Mouse (Mus musculus): ENCODE results near the gene Slc24a5.
"Not testable (repeated sequence)": the region's sequence is repeated elsewhere in the genome, so short reads cannot be mapped to it uniquely, and the experiment has no call there.

The Slc24a5 gene

DNA sequence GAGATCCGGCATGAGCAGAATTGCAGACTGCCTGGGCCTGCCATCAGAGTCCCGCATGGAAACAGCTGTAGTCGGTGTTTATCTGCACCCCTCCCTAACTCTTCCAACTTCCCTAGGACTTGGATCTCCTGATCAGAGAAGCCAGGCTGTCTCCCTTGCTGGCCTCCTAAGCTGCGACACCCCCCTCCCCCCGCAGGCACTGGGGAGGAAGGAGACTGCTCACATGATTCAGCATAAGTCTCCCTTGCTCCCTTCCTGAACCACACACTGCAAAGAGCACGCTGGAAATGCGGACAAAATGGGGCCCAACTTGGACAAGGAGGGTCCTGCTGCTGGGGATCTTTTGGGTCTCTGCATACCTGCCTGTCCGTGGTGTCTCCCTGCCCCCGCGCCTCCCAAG, at the start of gene Slc24a5:
Slc24a5 (plus strand) TSS at position 231 of the 400 bp plus-strand sequence.
- no peak for DNase-seq (ENCODE audit: low spot score)

DNA sequence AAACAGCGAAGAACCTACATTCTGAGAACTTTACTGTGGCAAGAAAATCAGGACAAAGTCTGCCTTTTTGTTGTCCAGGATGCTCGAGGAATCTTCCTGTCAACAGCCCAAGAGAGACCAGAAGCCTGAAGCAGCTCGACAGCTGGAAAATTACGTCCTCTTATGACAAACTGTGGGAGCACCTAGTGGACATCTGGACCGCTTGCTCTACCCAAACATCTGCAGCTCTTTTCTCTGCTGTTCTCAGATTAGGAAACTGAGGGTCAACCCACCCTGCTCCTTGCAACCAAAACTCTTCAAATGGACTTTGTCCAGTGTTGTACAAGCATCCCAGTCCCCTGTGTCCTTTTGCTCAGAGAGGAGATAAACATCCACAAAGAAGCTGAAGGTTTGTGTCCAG, 43.5 kb upstream of the Slc24a5 start:
- DNase-seq (ENCODE audit: low spot score) = no peak

- peak; percentile 14 for DNase-seq (ENCODE audit: low spot score)
These were observed 41.4 kb upstream of the Slc24a5 start for GRCm38 (mm10) chr2:125026358-125027000.

- no peak for DNase-seq (ENCODE audit: low spot score)
These were observed 37.3 kb upstream of the Slc24a5 start for GRCm38 (mm10) chr2:125030591-125030990.

GRCm38 (mm10) chr2:125031111-125031510, 36.8 kb upstream of the Slc24a5 start:
- DNase-seq (ENCODE audit: low spot score) = no peak

DNA sequence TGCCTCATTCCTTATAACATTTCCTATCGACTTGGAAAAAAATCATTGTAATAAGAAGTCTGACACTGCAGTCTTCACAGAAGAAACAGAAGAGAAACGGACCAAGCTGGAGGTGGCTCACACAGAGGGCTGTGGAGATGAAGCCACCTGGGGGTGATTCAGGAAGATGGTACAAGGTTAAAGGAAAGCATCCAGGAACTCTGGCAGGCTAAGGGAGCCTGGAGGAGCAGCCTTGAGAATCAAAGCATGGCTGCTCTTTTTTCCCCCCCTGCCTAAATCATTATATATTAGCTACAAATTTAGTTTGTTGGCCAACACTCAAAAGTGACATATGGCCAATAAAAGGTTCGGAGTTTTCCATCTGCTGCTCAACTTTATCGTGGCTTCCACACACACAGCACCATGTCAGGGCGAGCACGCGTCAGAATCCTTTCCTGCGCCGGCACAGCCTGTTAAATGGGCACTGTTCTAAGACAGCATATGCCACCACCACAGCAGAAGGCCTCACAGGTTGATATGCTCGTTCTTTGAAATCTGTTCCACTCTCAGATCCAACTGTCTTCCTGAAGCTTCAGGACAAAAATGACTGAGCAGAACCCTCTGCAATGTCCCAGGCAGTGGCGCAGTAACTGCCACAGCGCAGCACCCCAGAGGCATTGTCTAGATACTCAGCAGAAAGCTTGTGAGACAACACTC, 36.2 kb upstream of the Slc24a5 start:
- DNase-seq (ENCODE audit: low spot score) = no peak

GRCm38 (mm10) chr2:125032258-125032973, 35.5 kb upstream of the Slc24a5 start:
- DNase-seq (ENCODE audit: low spot score) = no peak

- no peak for DNase-seq (ENCODE audit: low spot score)
These were observed 34.7 kb upstream of the Slc24a5 start for GRCm38 (mm10) chr2:125033042-125033743.

GRCm38 (mm10) chr2:125055316-125055903, 12.5 kb upstream of the Slc24a5 start:
- DNase-seq (ENCODE audit: low spot score) = no peak

DNA sequence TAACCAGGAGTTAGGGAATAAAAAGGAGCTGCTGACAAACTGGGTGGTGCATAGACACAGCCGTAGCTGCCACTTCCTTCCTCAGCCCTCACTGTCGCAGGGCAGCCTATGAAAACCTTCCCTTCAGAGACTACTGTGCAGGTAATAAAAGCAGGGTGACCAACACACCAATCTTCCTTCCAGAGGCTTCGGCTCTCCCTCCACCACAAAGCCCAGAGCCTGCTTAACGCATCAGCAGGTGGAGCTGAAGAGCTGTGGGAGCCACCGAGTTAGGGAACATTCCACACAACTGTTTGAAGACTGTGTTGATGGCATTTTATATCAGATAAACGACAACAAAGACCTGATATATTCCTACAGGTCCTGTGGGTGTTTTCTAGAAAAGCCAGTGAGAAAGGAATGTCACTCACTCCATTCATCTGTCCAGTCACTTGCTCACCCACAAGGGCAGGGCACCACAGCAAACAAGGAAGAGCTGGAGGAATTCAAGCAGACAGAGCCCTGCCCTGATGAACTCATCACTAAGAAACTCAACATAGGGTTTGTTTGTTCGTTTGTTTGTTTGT, 10.6 kb upstream of the Slc24a5 start:
- DNase-seq (ENCODE audit: low spot score) = no peak

DNA sequence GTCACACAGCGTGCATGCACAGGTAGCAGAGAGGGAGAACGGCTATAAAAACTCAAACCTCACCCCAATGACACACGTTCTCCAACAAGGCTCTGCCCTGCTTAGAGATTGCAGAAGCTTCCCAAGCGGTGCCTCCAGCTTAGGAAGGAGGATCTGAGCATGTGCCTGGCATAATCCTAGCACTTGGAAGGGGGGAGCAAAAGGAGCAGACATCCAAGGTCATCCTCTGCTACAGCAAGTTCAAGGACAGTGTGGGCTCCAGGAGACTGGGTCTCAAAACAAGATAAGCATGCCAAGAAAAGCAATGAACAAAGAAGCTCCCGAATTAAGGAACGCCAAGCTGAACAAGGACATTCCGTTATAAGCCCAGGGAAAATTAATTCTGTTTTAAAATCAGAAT, 6.5 kb upstream of the Slc24a5 start:
- DNase-seq (ENCODE audit: low spot score) = no peak

DNA sequence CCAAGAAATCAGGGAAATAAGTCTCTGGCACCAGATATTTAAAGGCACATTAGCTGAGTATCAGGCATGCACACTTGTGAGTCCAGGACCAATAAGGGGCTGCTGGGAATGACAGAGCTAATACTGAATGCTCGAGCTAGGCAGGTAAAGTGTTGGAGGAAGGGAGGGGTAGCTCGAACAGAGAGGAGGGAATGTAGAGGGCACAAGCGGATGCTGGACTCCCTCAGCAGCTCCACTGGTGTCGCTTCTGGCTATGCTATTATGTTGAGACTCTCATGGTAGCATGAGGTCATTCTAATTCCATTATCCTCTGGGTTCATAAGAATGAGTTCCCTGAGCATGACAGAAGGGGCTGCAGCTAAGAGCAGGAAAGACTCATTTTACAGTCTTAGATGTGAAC, 5.0 kb upstream of the Slc24a5 start:
- no peak for DNase-seq (ENCODE audit: low spot score)

- DNase-seq (ENCODE audit: low spot score) = no peak
These were observed 551 bp upstream of the Slc24a5 start for GRCm38 (mm10) chr2:125067373-125067772.

GRCm38 (mm10) chr2:125068696-125069095, 772 bp downstream of the Slc24a5 start:
- no peak for DNase-seq (ENCODE audit: low spot score)

DNA sequence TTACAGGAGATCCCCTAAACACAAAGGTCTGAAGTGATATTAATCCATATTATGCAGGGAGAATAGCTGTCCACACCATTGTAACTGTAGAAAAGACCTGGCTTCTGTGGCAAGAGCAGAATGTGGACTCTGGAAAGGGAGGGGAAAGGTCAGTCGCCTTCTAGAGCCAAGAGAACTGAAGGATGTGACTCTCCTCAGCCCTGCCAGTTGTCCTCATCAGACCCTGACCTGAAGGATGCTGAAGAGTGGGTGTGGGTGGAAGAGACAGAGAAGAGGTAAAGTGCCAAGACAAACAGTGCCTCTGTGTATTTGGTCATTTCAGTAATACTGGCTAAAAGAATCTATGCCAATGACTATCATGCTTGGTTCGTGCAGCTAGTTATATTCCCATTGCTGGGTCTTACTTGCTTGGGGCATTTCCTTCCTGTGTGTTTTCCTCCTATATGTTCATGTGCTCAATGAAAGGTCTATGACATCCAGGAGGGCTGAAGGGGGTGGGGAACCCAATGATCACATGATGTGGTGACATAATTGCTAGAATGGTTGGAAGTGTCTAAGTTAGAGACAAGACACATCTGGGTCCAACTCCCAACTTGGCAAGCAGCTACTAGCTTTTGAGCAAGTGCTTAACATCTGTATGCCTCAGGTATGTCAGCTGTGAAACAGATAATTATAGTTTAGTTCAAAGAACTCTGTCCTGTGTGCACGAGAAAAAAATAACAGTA, 5.3 kb downstream of the Slc24a5 start:
- no peak for DNase-seq (ENCODE audit: low spot score)

DNA sequence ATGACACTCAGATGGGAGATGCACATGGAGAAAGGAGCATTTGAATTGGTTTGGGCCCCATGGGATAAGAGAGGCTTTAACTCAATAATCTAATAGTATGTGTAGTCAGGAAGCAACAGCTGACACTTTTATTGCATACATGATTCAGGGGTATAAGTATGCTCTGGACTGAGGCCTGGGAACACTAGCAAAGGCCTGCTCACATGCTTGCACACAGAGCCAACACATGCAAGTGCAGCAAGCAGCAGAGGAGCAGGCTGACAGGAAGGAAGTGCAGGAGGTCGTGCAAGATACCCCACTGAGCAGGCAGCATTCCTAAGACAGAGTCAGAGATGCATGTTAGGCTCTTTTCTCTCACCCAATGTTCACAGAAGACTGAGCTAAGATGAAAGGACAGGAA, 16.0 kb downstream of the Slc24a5 start:
- no peak for DNase-seq (ENCODE audit: low spot score)

DNA sequence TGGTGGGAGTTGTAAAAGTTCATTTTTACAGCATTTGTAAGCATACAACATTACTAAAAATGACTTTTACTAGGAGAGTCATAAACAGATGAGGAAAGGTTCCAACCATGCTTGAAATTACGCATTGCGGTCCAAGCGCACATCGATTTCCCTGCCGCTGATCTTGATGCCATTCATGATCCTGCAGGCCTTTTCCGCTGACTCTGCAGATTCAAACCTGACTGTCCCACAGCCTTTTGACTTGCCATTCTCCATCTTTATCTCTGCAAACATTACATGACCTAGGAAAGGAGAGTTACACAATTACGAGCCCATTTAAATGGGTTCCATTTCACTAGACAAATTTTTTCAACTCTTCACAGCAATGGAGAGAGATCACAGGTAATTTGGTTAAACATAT, 20.8 kb downstream of the Slc24a5 start:
- no peak for DNase-seq (ENCODE audit: low spot score)

DNA sequence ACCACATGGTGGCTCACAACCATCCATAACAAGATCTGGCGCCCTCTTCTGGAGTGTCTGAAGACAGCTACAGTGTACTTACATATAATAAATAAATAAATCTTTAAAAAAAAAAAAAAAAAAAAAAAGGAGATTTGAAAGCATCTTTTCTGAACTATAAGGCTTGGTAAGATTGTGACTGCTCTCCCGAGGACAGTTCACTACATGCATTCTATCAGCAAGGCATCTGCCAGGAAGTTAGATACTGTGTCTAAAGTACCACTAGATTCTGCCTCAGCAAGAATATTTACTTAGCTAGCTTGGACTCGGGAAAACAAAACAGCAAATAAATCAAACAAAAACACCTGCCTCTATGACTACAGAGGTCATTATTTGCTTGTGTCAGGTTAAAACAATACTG, 24.2 kb downstream of the Slc24a5 start:
- DNase-seq (ENCODE audit: low spot score) = not testable (repeated sequence)

GRCm38 (mm10) chr2:125104491-125104890, 36.6 kb downstream of the Slc24a5 start:
- DNase-seq (ENCODE audit: low spot score) = not testable (repeated sequence)

DNA sequence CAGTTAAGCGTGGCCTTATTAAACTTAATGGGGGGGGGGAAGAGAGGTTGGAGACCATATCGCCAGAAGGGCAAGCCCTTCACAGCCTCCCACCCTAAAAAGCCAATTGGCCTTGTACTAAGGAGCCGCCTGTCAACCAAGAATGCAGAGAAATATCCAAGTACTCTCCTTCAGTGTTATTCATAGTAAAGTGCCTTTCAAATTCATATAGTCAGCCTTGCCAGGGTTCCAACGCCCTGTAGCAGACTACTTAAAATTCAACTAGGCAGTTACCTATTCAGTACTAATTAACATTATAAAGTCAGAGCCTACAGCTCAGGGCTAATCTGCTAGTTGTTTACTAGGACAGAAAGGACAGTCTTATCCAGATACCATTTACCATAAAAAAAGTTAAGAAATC, 38.6 kb downstream of the Slc24a5 start:
- DNase-seq (ENCODE audit: low spot score) = not testable (repeated sequence)

All from yolk sac, embryonic 10.5 days (tissue).